Mouse (Mus musculus): ENCODE data around the gene Lgalsl. TPM values are rescaled to one million over a fixed set of nuclear protein-coding genes. Genes with fewer than 3 reads are reported as not detected.

Gene Lgalsl
- polyA plus RNA-seq, 1 experiment = 36.4 TPM

GRCm38 (mm10) chr11:20794196-20794912 is 36.5 kb downstream of the Lgalsl start:
- TF ChIP-seq POLR2A (IDR thresholded peaks at IDR 0.05; ENCODE audit: borderline replicate concordance, extremely low read depth, insufficient read depth, insufficient read length, poor library complexity, severe bottlenecking) = no peak
- TF ChIP-seq CTCF (IDR thresholded peaks at IDR 0.05; ENCODE audit: borderline replicate concordance, extremely low read depth, insufficient read depth, insufficient read length) = peak; percentile 94
- peak; percentile 91 for DNase-seq (ENCODE audit: low read depth)

- no peak for DNase-seq (ENCODE audit: low read depth)
- no peak for TF ChIP-seq POLR2A (IDR thresholded peaks at IDR 0.05; ENCODE audit: borderline replicate concordance, extremely low read depth, insufficient read depth, insufficient read length, poor library complexity, severe bottlenecking)
- no peak for TF ChIP-seq CTCF (IDR thresholded peaks at IDR 0.05; ENCODE audit: borderline replicate concordance, extremely low read depth, insufficient read depth, insufficient read length)
These were observed 37.2 kb downstream of the Lgalsl start for GRCm38 (mm10) chr11:20793676-20794075.

GRCm38 (mm10) chr11:20792667-20793066 is 38.2 kb downstream of the Lgalsl start:
- no peak for DNase-seq (ENCODE audit: low read depth)
- no peak for TF ChIP-seq CTCF (IDR thresholded peaks at IDR 0.05; ENCODE audit: borderline replicate concordance, extremely low read depth, insufficient read depth, insufficient read length)
- no peak for TF ChIP-seq POLR2A (IDR thresholded peaks at IDR 0.05; ENCODE audit: borderline replicate concordance, extremely low read depth, insufficient read depth, insufficient read length, poor library complexity, severe bottlenecking)

- TF ChIP-seq CTCF (IDR thresholded peaks at IDR 0.05; ENCODE audit: borderline replicate concordance, extremely low read depth, insufficient read depth, insufficient read length) (no peak), POLR2A (IDR thresholded peaks at IDR 0.05; ENCODE audit: borderline replicate concordance, extremely low read depth, insufficient read depth, insufficient read length, poor library complexity, severe bottlenecking) (no peak)
- DNase-seq (ENCODE audit: low read depth) = no peak
These were observed 39.5 kb downstream of the Lgalsl start for GRCm38 (mm10) chr11:20791334-20791733.

- DNase-seq (ENCODE audit: low read depth) = peak; percentile 29
- TF ChIP-seq CTCF (IDR thresholded peaks at IDR 0.05; ENCODE audit: borderline replicate concordance, extremely low read depth, insufficient read depth, insufficient read length) = no peak
- TF ChIP-seq POLR2A (IDR thresholded peaks at IDR 0.05; ENCODE audit: borderline replicate concordance, extremely low read depth, insufficient read depth, insufficient read length, poor library complexity, severe bottlenecking) = no peak
These were observed 41.8 kb downstream of the Lgalsl start for GRCm38 (mm10) chr11:20789015-20789414.

GRCm38 (mm10) chr11:20788070-20788469 is 42.8 kb downstream of the Lgalsl start:
- TF ChIP-seq CTCF (IDR thresholded peaks at IDR 0.05; ENCODE audit: borderline replicate concordance, extremely low read depth, insufficient read depth, insufficient read length) (no peak), POLR2A (IDR thresholded peaks at IDR 0.05; ENCODE audit: borderline replicate concordance, extremely low read depth, insufficient read depth, insufficient read length, poor library complexity, severe bottlenecking) (no peak)

GRCm38 (mm10) chr11:20786191-20786590 is 44.7 kb downstream of the Lgalsl start:
- no peak for TF ChIP-seq CTCF (IDR thresholded peaks at IDR 0.05; ENCODE audit: borderline replicate concordance, extremely low read depth, insufficient read depth, insufficient read length)
- no peak for TF ChIP-seq POLR2A (IDR thresholded peaks at IDR 0.05; ENCODE audit: borderline replicate concordance, extremely low read depth, insufficient read depth, insufficient read length, poor library complexity, severe bottlenecking)
- no peak for DNase-seq (ENCODE audit: low read depth)

More at GRCm38 (mm10) chr11:20788070-20788469, 42.8 kb downstream of the Lgalsl start:
- DNase-seq (ENCODE audit: low read depth) = no peak

GRCm38 (mm10) chr11:20785186-20785585 is 45.7 kb downstream of the Lgalsl start:
- DNase-seq (ENCODE audit: low read depth) = no peak
- no peak for TF ChIP-seq CTCF (IDR thresholded peaks at IDR 0.05; ENCODE audit: borderline replicate concordance, extremely low read depth, insufficient read depth, insufficient read length)
- TF ChIP-seq POLR2A (IDR thresholded peaks at IDR 0.05; ENCODE audit: borderline replicate concordance, extremely low read depth, insufficient read depth, insufficient read length, poor library complexity, severe bottlenecking) = no peak

- no peak for TF ChIP-seq POLR2A (IDR thresholded peaks at IDR 0.05; ENCODE audit: borderline replicate concordance, extremely low read depth, insufficient read depth, insufficient read length, poor library complexity, severe bottlenecking)
- TF ChIP-seq CTCF (IDR thresholded peaks at IDR 0.05; ENCODE audit: borderline replicate concordance, extremely low read depth, insufficient read depth, insufficient read length) = no peak
- DNase-seq (ENCODE audit: low read depth) = no peak
These were observed 46.1 kb downstream of the Lgalsl start for GRCm38 (mm10) chr11:20784776-20785175.

- no peak for DNase-seq (ENCODE audit: low read depth)
- TF ChIP-seq POLR2A (IDR thresholded peaks at IDR 0.05; ENCODE audit: borderline replicate concordance, extremely low read depth, insufficient read depth, insufficient read length, poor library complexity, severe bottlenecking) (no peak), CTCF (IDR thresholded peaks at IDR 0.05; ENCODE audit: borderline replicate concordance, extremely low read depth, insufficient read depth, insufficient read length) (no peak)
These were observed 47.4 kb downstream of the Lgalsl start for GRCm38 (mm10) chr11:20783467-20783866.

GRCm38 (mm10) chr11:20782620-20783019 is 48.2 kb downstream of the Lgalsl start:
- no peak for DNase-seq (ENCODE audit: low read depth)
- TF ChIP-seq CTCF (IDR thresholded peaks at IDR 0.05; ENCODE audit: borderline replicate concordance, extremely low read depth, insufficient read depth, insufficient read length) = no peak

- TF ChIP-seq POLR2A (IDR thresholded peaks at IDR 0.05; ENCODE audit: borderline replicate concordance, extremely low read depth, insufficient read depth, insufficient read length, poor library complexity, severe bottlenecking) (no peak), CTCF (IDR thresholded peaks at IDR 0.05; ENCODE audit: borderline replicate concordance, extremely low read depth, insufficient read depth, insufficient read length) (no peak)
- DNase-seq (ENCODE audit: low read depth) = no peak
These were observed 50.5 kb downstream of the Lgalsl start for GRCm38 (mm10) chr11:20780312-20780711.
